Mouse (Mus musculus) left cerebral cortex, adult 8-10 months (tissue): ENCODE measurements at regions not wholly inside any gene's neighbourhood (a gene's known extent, or its start where the extent isn't known, plus 50 kb on each side); places are given as distances from the start of the nearest gene placed in this dataset.

ENCODE experiments used
- DNase-seq, 2 experiments: peaks; one replicate each; pipeline ENCODE4 v3.0.0; 2022; ENCODE audit warnings: low spot score in 2 of 2

- no peak for DNase-seq
Observed at GRCm38 (mm10) chr9:46938628-46939027, 59.9 kb upstream of the Gm4791 start.

- DNase-seq: peak in 1 of 2 experiments; percentile 44
Observed at GRCm38 (mm10) chr9:46925641-46926040, 72.9 kb upstream of the Gm4791 start.

- no peak for DNase-seq
Observed at GRCm38 (mm10) chr9:46920081-46920480, 78.5 kb upstream of the Gm4791 start.

GRCm38 (mm10) chr9:46913238-46913637, 85.3 kb upstream of the Gm4791 start:
- DNase-seq: peak in 1 of 2 experiments; percentile 84

GRCm38 (mm10) chr9:46909412-46910013, 89.0 kb upstream of the Gm4791 start:
- peak in 1 of 2 experiments; percentile 28 for DNase-seq

GRCm38 (mm10) chr9:46905081-46905480, 93.5 kb upstream of the Gm4791 start:
- no peak for DNase-seq

- DNase-seq: no peak
Observed at GRCm38 (mm10) chr9:46903491-46904220, 94.9 kb upstream of the Gm4791 start.

- DNase-seq: peak in 1 of 2 experiments; percentile 18
Observed at GRCm38 (mm10) chr9:46899283-46899682, 99.3 kb upstream of the Gm4791 start.

GRCm38 (mm10) chr9:46898120-46898519, 100.4 kb upstream of the Gm4791 start:
- DNase-seq: peak in 1 of 2 experiments; percentile 27

- DNase-seq: no peak
Observed at GRCm38 (mm10) chr9:46891829-46892228, 106.7 kb upstream of the Gm4791 start.

GRCm38 (mm10) chr9:46889933-46890662, 108.4 kb upstream of the Gm4791 start:
- DNase-seq: peak in 1 of 2 experiments; percentile 55

GRCm38 (mm10) chr9:46871211-46871994, 127.1 kb upstream of the Gm4791 start:
- DNase-seq: no peak

GRCm38 (mm10) chr9:46863934-46864333, 134.6 kb upstream of the Gm4791 start:
- no peak for DNase-seq

GRCm38 (mm10) chr9:46851753-46852152, 146.8 kb upstream of the Gm4791 start:
- no peak for DNase-seq

GRCm38 (mm10) chr9:46851336-46851735, 147.2 kb upstream of the Gm4791 start:
- no peak for DNase-seq

GRCm38 (mm10) chr9:46845276-46845675, 153.3 kb upstream of the Gm4791 start:
- no peak for DNase-seq

GRCm38 (mm10) chr9:46843781-46844180, 154.8 kb upstream of the Gm4791 start:
- DNase-seq: no peak

- no peak for DNase-seq
Observed at GRCm38 (mm10) chr9:46841571-46841970, 157.0 kb upstream of the Gm4791 start.

GRCm38 (mm10) chr9:46835261-46835660, 163.3 kb upstream of the Gm4791 start:
- no peak for DNase-seq

GRCm38 (mm10) chr9:46830746-46831560, 167.6 kb upstream of the Gm4791 start:
- no peak for DNase-seq

GRCm38 (mm10) chr9:46830316-46830715, 168.2 kb upstream of the Gm4791 start:
- DNase-seq: no peak
